Mouse (Mus musculus) kidney, postnatal 0 days (tissue): ENCODE data around the gene Actn4. TPM values are rescaled to one million over a fixed set of nuclear protein-coding genes. Genes with fewer than 3 reads are reported as not detected.
A peak's percentile ranks its signal among the peaks of the same experiment; 100 is the strongest.

Experiments used
- ATAC-seq: fragments of 200-750 bp; cut with Nextera tagmentation; replicated peaks from 2 replicates; pipeline ENCODE4 v1.8.0; 2017; ENCODE audit warnings: low read depth, moderate number of reproducible peaks, moderate TSS enrichment, moderate library complexity; ENCODE audit not compliant: low FRiP score
- DNase-seq: peaks from one replicate; pipeline ENCODE4 v3.0.0-alpha.2; 2016; ENCODE audit warnings: low spot score
- H3K27ac ChIP-seq: fragments of 300-500 bp; sonication (generic); 2 replicates; pipeline ENCODE4 v1.5.1; 2014; ENCODE audit warnings: mild to moderate bottlenecking
- H3K27me3 ChIP-seq: fragments of 300-500 bp; sonication (generic); 2 replicates; pipeline ENCODE4 v1.6.1; 2014; ENCODE audit warnings: low read length, mixed read lengths; ENCODE audit not compliant: insufficient read depth
- H3K36me3 ChIP-seq: fragments of 300-500 bp; sonication (generic); 2 replicates; pipeline ENCODE4 v1.6.1; 2014; ENCODE audit warnings: low read length, mixed read lengths; ENCODE audit not compliant: insufficient read depth
- H3K4me1 ChIP-seq: fragments of 300-500 bp; sonication (generic); replicated peaks from 2 replicates; pipeline ENCODE4 v1.6.1; 2014; ENCODE audit warnings: antibody characterized with exemption, low read length, mixed read lengths; ENCODE audit not compliant: insufficient read depth
- H3K4me2 ChIP-seq: fragments of 300-500 bp; sonication (generic); 2 replicates; pipeline ENCODE4 v1.6.1; 2014; ENCODE audit warnings: mild to moderate bottlenecking, low read length, moderate library complexity, mixed read lengths
- H3K4me3 ChIP-seq: fragments of 300-500 bp; sonication (generic); replicated peaks from 2 replicates; pipeline ENCODE4 v1.5.1; 2014; ENCODE audit warnings: low read depth, low read length
- H3K9ac ChIP-seq: fragments of 300-500 bp; sonication (generic); 2 replicates; pipeline ENCODE4 v1.6.1; 2014; ENCODE audit warnings: low read depth, low read length
- H3K9me3 ChIP-seq: fragments of 300-500 bp; sonication (generic); replicated peaks from 2 replicates; pipeline ENCODE4 v1.6.1; 2016; ENCODE audit warnings: low read length, inconsistent platforms, mixed read lengths
- CTCF ChIP-seq: IDR thresholded peaks from 2 replicates; pipeline ENCODE4 v1.5.1; 2016; ENCODE audit warnings: antibody characterized with exemption, low read depth, mild to moderate bottlenecking, moderate library complexity
- WGBS: fragments of 180-500 bp; shearing (Covaris S2); extraction: QIAGEN DNeasy Blood & Tissue Kit; methylation state at CpG from one replicate; pipeline ENCODE4 v1.1.7; 2014; 5-methylcytosine and 5-hydroxymethylcytosine counted together
- polyA plus RNA-seq: library from polyadenylated mRNA; unstranded; fragments of >200 nt; fragmentation: Nextera tagmentation; extraction: Ambion mirVana; gene quantifications from 2 replicates; pipeline ENCODE4 v1.2.1, GENCODE M21; 2015

The Actn4 gene
- polyA plus RNA-seq, 1 experiment from 2014 or later = 255 TPM

- no peaks in the 10 kb centered on the region for H3K9me3 ChIP-seq
- H3K27ac ChIP-seq = peak overlapping the region; percentile 95
- no peak for TF ChIP-seq CTCF
- H3K4me1 ChIP-seq = peaks cover 6% of the 10 kb centered on the region
- ATAC-seq (no peak), DNase-seq (no peak)
- no peaks in the 10 kb centered on the region for H3K27me3 ChIP-seq
- WGBS = 65% methylated on average over 11 of the region's 11 CpGs
- H3K36me3 ChIP-seq = peaks cover 13% of the 10 kb centered on the region
- H3K4me3 ChIP-seq = no peak overlapping the region
- peak overlapping the region; percentile 84 for H3K4me2 ChIP-seq
- H3K9ac ChIP-seq = 0 out of 2 replicates have a peak overlapping the region, but pooled peaks have one; percentile 65
Observed at GRCm38 (mm10) chr7:28983141-28983564, 21.0 kb upstream of the Actn4 start.

GRCm38 (mm10) chr7:28982274-28983013 lies 20.3 kb upstream of the Actn4 start:
- H3K27me3 ChIP-seq = no peaks in the 10 kb centered on the region
- peak overlapping the region; percentile 68 for H3K4me3 ChIP-seq
- H3K4me2 ChIP-seq = peak overlapping the region; percentile 84
- no peaks in the 10 kb centered on the region for H3K9me3 ChIP-seq
- no peak for TF ChIP-seq CTCF
- peak overlapping the region; percentile 95 for H3K27ac ChIP-seq
- ATAC-seq = peak; percentile 59
- H3K4me1 ChIP-seq = peaks cover 6% of the 10 kb centered on the region
- 8% methylated on average over 19 of the region's 19 CpGs for WGBS
- no peak for DNase-seq
- peak overlapping the region; percentile 65 for H3K9ac ChIP-seq
- H3K36me3 ChIP-seq = peaks cover 19% of the 10 kb centered on the region

GRCm38 (mm10) chr7:28981651-28982273 lies 19.6 kb upstream of the Actn4 start, which contains the start of the genes Eif3k and Map4k1:
Eif3k (minus strand) TSS chr7:28981864.
Map4k1 (plus strand) TSS chr7:28982050.
- Histone ChIP-seq H3K27ac (peak within 1 kb of the TSS; percentile 95), H3K27me3 (no peaks in the 10 kb centered on the region), H3K4me3 (peak within 1 kb of the TSS; percentile 68), H3K4me1 (peaks cover 6% of the 10 kb centered on the region), H3K9ac (peak within 1 kb of the TSS; percentile 69), H3K4me2 (peak within 1 kb of the TSS; percentile 84), H3K36me3 (peaks cover 25% of the 10 kb centered on the region), H3K9me3 (no peaks in the 10 kb centered on the region)
- ATAC-seq (peak; percentile 93), DNase-seq (peak; percentile 100)
- under 1% methylated on average over 34 of the region's 36 CpGs for WGBS
- TF ChIP-seq CTCF = peak; percentile 42

GRCm38 (mm10) chr7:28977556-28977955 lies 15.4 kb upstream of the Actn4 start:
- Histone ChIP-seq H3K9me3 (no peaks in the 10 kb centered on the region), H3K4me1 (peaks cover 2% of the 10 kb centered on the region), H3K4me3 (no peak overlapping the region), H3K36me3 (peaks cover 49% of the 10 kb centered on the region), H3K27me3 (no peaks in the 10 kb centered on the region), H3K9ac (no peak overlapping the region), H3K4me2 (no peak overlapping the region), H3K27ac (no peak overlapping the region)
- ATAC-seq (no peak), DNase-seq (no peak)
- 72% methylated on average over 9 of the region's 9 CpGs for WGBS
- TF ChIP-seq CTCF = no peak

DNA sequence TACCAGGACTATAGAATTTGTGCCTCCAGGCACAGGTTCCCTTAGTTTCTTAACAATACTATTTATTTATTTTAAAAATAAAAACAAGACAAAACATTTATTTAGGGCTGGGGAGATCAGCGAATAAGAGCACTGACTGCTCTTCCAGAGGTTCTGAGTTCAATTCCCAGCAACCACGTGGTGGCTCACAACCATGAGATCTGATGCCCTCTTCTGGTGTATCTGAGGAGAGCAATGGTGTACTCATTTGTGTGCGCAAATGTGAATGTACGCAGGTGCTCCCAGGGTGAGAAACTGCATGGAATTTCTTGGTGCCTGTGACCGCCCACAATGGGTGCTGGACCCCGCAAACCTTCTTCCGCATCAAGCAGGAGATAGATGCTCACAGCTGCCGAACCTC lies 10.9 kb upstream of the Actn4 start:
- Histone ChIP-seq H3K27ac (no peak overlapping the region), H3K9me3 (no peaks in the 10 kb centered on the region), H3K4me2 (no peak overlapping the region), H3K27me3 (no peaks in the 10 kb centered on the region), H3K4me3 (no peak overlapping the region), H3K9ac (no peak overlapping the region), H3K4me1 (peaks cover 6% of the 10 kb centered on the region; the same call in 1 of the 2 replicates), H3K36me3 (peaks cover 45% of the 10 kb centered on the region)
- no peak; the same call in none of the 2 replicates for TF ChIP-seq CTCF
- DNase-seq (no peak), ATAC-seq (no peak)
- WGBS = 80% methylated on average over 8 of the region's 8 CpGs

GRCm38 (mm10) chr7:28972542-28972985 lies 10.4 kb upstream of the Actn4 start:
- Histone ChIP-seq H3K27me3 (no peaks in the 10 kb centered on the region), H3K9me3 (no peaks in the 10 kb centered on the region), H3K4me1 (peaks cover 6% of the 10 kb centered on the region; the same call in 1 of the 2 replicates), H3K36me3 (peaks cover 41% of the 10 kb centered on the region), H3K4me2 (no peak overlapping the region), H3K4me3 (no peak overlapping the region), H3K27ac (0 out of 2 replicates have a peak overlapping the region, but pooled peaks have one; percentile 8), H3K9ac (no peak overlapping the region)
- 62% methylated on average over 8 of the region's 8 CpGs for WGBS
- peak; percentile 88 for TF ChIP-seq CTCF
- peak; percentile 90 for DNase-seq
- ATAC-seq = no peak
